Mouse (Mus musculus) kidney, postnatal 0 days (tissue): Measurements from ENCODE around the gene Ruvbl1. TPM values are rescaled to one million over a fixed set of nuclear protein-coding genes. Genes with fewer than 3 reads are reported as not detected.

ENCODE experiments used
- ATAC-seq: fragments of 200-750 bp; cut with Nextera tagmentation; replicated peaks from 2 replicates; pipeline ENCODE4 v1.8.0; 2017; ENCODE audit warnings: low read depth, moderate number of reproducible peaks, moderate TSS enrichment, moderate library complexity; ENCODE audit not compliant: low FRiP score
- DNase-seq: peaks from one replicate; pipeline ENCODE4 v3.0.0-alpha.2; 2016; ENCODE audit warnings: low spot score
- H3K27ac ChIP-seq: fragments of 300-500 bp; sonication (generic); 2 replicates; pipeline ENCODE4 v1.5.1; 2014; ENCODE audit warnings: mild to moderate bottlenecking
- H3K27me3 ChIP-seq: fragments of 300-500 bp; sonication (generic); 2 replicates; pipeline ENCODE4 v1.6.1; 2014; ENCODE audit warnings: low read length, mixed read lengths; ENCODE audit not compliant: insufficient read depth
- H3K36me3 ChIP-seq: fragments of 300-500 bp; sonication (generic); 2 replicates; pipeline ENCODE4 v1.6.1; 2014; ENCODE audit warnings: low read length, mixed read lengths; ENCODE audit not compliant: insufficient read depth
- H3K4me1 ChIP-seq: fragments of 300-500 bp; sonication (generic); replicated peaks from 2 replicates; pipeline ENCODE4 v1.6.1; 2014; ENCODE audit warnings: antibody characterized with exemption, low read length, mixed read lengths; ENCODE audit not compliant: insufficient read depth
- H3K4me2 ChIP-seq: fragments of 300-500 bp; sonication (generic); 2 replicates; pipeline ENCODE4 v1.6.1; 2014; ENCODE audit warnings: mild to moderate bottlenecking, low read length, moderate library complexity, mixed read lengths
- H3K4me3 ChIP-seq: fragments of 300-500 bp; sonication (generic); replicated peaks from 2 replicates; pipeline ENCODE4 v1.5.1; 2014; ENCODE audit warnings: low read depth, low read length
- H3K9ac ChIP-seq: fragments of 300-500 bp; sonication (generic); 2 replicates; pipeline ENCODE4 v1.6.1; 2014; ENCODE audit warnings: low read depth, low read length
- H3K9me3 ChIP-seq: fragments of 300-500 bp; sonication (generic); replicated peaks from 2 replicates; pipeline ENCODE4 v1.6.1; 2016; ENCODE audit warnings: low read length, inconsistent platforms, mixed read lengths
- CTCF ChIP-seq: IDR thresholded peaks from 2 replicates; pipeline ENCODE4 v1.5.1; 2016; ENCODE audit warnings: antibody characterized with exemption, low read depth, mild to moderate bottlenecking, moderate library complexity
- whole genome bisulfite sequencing: fragments of 180-500 bp; shearing (Covaris S2); extraction: QIAGEN DNeasy Blood & Tissue Kit; methylation state at CpG from one replicate; pipeline ENCODE4 v1.1.7; 2014; 5-methylcytosine and 5-hydroxymethylcytosine counted together
- polyA plus RNA-seq: library from polyadenylated mRNA; unstranded; fragments of >200 nt; fragmentation: Nextera tagmentation; extraction: Ambion mirVana; gene quantifications from 2 replicates; pipeline ENCODE4 v1.2.1, GENCODE M21; 2015

The Ruvbl1 gene
- 91.1 and 102 TPM in 2 replicates for polyA plus RNA-seq

GRCm38 (mm10) chr6:88465181-88465920 lies at the start of gene Ruvbl1:
Gene Ruvbl1, plus strand, starts transcription at chr6:88465409.
- peak within 1 kb of the TSS; percentile 74 for H3K9ac ChIP-seq
- H3K27me3 ChIP-seq: no peaks in the 10 kb centered on the region
- ATAC-seq (peak; percentile 99), DNase-seq (peak; percentile 98)
- H3K4me1 ChIP-seq: 0 out of 2 replicates have a peak, but pooled peaks cover 5% of the 10 kb centered on the region
- TF ChIP-seq CTCF: no peak
- peak within 1 kb of the TSS; percentile 56 for H3K4me2 ChIP-seq
- H3K36me3 ChIP-seq: peaks cover 14% of the 10 kb centered on the region
- peak within 1 kb of the TSS; percentile 68 for H3K4me3 ChIP-seq
- H3K27ac ChIP-seq: no peak within 1 kb of the TSS
- H3K9me3 ChIP-seq: no peaks in the 10 kb centered on the region
- WGBS: under 1% methylated on average over 39 of the region's 42 CpGs

- DNase-seq (no peak), ATAC-seq (no peak; the same call in 1 of the 2 replicates)
- H3K4me2 ChIP-seq: no peak overlapping the region
- H3K4me1 ChIP-seq: 0 out of 2 replicates have a peak, but pooled peaks cover 12% of the 10 kb centered on the region
- no peaks in the 10 kb centered on the region for H3K9me3 ChIP-seq
- 63% methylated on average over 7 of the region's 7 CpGs for WGBS
- no peaks in the 10 kb centered on the region for H3K27me3 ChIP-seq
- H3K4me3 ChIP-seq: no peak overlapping the region
- no peak for TF ChIP-seq CTCF
- 0 out of 2 replicates have a peak overlapping the region, but pooled peaks have one; percentile 50 for H3K27ac ChIP-seq
- no peak overlapping the region for H3K9ac ChIP-seq
- H3K36me3 ChIP-seq: no peaks in the 10 kb centered on the region
Observed at GRCm38 (mm10) chr6:88416130-88416758, 49.0 kb upstream of the Ruvbl1 start.

GRCm38 (mm10) chr6:88431202-88431601 lies 34.0 kb upstream of the Ruvbl1 start:
- peak; percentile 86 for TF ChIP-seq CTCF
- DNase-seq (peak; percentile 85), ATAC-seq (peak; percentile 77; the same call in 1 of the 2 replicates)
- Histone ChIP-seq H3K36me3 (no peaks in the 10 kb centered on the region), H3K9ac (no peak overlapping the region), H3K4me1 (no peaks in the 10 kb centered on the region), H3K27ac (no peak overlapping the region), H3K4me3 (no peak overlapping the region), H3K27me3 (no peaks in the 10 kb centered on the region), H3K9me3 (no peaks in the 10 kb centered on the region), H3K4me2 (no peak overlapping the region)
- WGBS: 12% methylated on average over 4 of the region's 4 CpGs

GRCm38 (mm10) chr6:88435609-88436008 lies 29.6 kb upstream of the Ruvbl1 start:
- WGBS: 88% methylated on average over 7 of the region's 7 CpGs
- Histone ChIP-seq H3K4me2 (no peak overlapping the region), H3K4me3 (no peak overlapping the region), H3K27me3 (no peaks in the 10 kb centered on the region), H3K36me3 (no peaks in the 10 kb centered on the region), H3K9ac (no peak overlapping the region), H3K4me1 (no peaks in the 10 kb centered on the region), H3K9me3 (no peaks in the 10 kb centered on the region), H3K27ac (no peak overlapping the region)
- no peak for DNase-seq
- TF ChIP-seq CTCF: no peak
- ATAC-seq: no peak

GRCm38 (mm10) chr6:88439056-88439455 lies 26.2 kb upstream of the Ruvbl1 start:
- ATAC-seq (no peak), DNase-seq (no peak)
- no peak overlapping the region for H3K4me2 ChIP-seq
- H3K9me3 ChIP-seq: no peaks in the 10 kb centered on the region
- H3K27ac ChIP-seq: no peak overlapping the region
- 69% methylated on average over 4 of the region's 4 CpGs for WGBS
- no peaks in the 10 kb centered on the region for H3K4me1 ChIP-seq
- no peak overlapping the region for H3K9ac ChIP-seq
- TF ChIP-seq CTCF: no peak
- no peak overlapping the region for H3K4me3 ChIP-seq
- H3K36me3 ChIP-seq: no peaks in the 10 kb centered on the region
- no peaks in the 10 kb centered on the region for H3K27me3 ChIP-seq

- no peak overlapping the region for H3K4me3 ChIP-seq
- 76% methylated on average over 3 of the region's 3 CpGs for WGBS
- H3K36me3 ChIP-seq: no peaks in the 10 kb centered on the region
- H3K9ac ChIP-seq: no peak overlapping the region
- ATAC-seq: no peak
- no peaks in the 10 kb centered on the region for H3K27me3 ChIP-seq
- H3K9me3 ChIP-seq: no peaks in the 10 kb centered on the region
- DNase-seq: no peak
- no peak overlapping the region for H3K27ac ChIP-seq
- no peak for TF ChIP-seq CTCF
- H3K4me1 ChIP-seq: no peaks in the 10 kb centered on the region
- H3K4me2 ChIP-seq: no peak overlapping the region
Observed at GRCm38 (mm10) chr6:88442551-88442950, 22.7 kb upstream of the Ruvbl1 start.
